Mouse (Mus musculus): ENCODE data around the gene Cops3.
"Not testable (repeated sequence)": the region's sequence is repeated elsewhere in the genome, so short reads cannot be mapped to it uniquely, and the experiment has no call there.

Cops3 gene

DNA sequence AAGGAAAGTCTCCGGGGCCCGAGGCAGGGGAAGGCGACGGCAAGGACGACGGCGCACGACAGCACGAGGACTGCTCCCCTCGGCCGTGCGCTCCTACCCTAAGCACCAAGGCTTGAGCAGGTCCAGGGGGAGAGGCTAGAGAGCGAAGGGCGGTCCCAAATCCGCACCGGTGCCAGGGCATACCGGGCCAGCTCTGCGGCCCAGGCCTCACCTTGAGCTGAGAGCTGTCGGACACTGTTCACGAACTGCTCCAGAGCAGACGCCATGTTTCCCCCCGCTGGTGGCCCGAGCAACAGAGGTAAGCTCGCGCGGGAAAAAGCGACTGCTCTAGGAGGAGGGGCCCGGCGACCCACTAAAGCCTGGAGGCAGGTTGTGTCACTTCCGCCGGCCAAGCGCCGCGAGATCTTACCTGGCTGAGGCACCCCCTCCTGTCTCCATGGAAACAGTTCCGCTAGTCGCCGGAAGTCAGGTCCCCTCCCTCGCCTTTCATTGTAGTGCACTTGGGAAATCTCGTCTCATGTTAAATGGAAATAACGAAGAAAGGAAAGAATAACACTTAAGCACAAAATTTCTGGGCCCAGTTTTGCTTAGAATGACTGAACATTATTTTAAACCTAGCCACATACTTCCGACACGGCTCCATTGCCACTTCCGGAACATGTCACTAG is at the start of gene Cops3:
Gene Cops3, minus strand, starts transcription at position 380 of the 668 bp plus-strand sequence.
- peak; percentile 98 for DNase-seq (ENCODE audit: low spot score)

DNA sequence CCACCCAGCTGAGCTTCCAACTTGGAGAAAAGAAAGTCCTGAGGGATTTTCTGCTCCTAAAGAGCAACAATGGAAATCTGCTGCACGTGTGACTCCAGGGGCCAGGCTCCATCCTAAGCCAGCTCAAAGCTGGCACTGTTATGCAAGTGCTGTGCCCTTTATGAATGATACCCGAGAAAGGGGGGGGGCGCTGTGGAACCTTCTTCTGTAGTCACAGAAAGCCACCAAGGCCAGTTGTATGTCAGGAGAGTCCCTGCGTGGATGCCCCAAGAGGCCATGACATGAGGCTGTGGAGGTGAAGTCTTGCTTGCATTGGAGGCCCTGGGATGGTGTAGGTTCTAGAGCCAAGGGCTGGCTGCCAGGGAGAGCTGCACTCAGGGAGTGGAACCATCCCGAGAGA is 48.5 kb upstream of the Cops3 start:
- no peak for DNase-seq (ENCODE audit: low spot score)

- no peak for DNase-seq (ENCODE audit: low spot score)
These were observed 47.3 kb upstream of the Cops3 start for GRCm38 (mm10) chr11:59886952-59887351.

DNA sequence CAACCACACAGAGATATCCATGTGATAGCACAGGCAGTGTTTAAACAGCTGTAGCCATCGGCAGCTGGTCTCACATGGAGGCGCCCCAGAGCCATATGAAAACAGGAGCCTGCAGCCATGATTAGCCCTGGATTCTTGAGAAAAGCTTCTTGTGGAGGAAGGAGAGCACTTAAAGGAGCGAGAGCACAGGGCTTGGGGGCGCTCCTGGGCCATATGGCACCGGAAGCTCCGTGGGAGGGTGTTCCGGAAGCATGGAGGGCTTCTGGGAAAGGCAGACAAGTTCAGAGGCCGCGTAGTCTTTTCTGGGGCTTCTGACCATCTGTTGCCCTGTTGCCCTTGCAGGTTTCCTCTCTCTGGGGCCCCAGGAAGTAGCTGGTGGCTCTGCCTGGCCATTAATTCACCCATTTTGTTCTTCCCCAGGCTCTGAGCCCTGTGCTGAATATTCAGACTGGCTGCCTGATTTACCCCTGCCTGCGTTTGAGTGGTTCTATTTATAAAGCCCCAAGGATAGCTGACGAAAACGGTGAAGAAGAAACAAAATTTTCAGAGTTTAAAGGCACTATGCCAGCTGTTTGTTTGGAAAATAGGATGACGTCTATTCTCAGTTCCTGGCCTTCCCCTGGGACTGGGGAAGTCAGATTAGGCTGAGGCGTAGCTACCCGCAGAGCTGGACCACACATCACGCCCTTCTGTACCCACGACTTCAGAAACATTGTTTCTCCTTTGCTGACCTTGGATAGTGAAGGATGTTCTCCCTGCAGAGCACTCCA is 45.8 kb upstream of the Cops3 start:
- DNase-seq (ENCODE audit: low spot score), result peak; percentile 2

DNA sequence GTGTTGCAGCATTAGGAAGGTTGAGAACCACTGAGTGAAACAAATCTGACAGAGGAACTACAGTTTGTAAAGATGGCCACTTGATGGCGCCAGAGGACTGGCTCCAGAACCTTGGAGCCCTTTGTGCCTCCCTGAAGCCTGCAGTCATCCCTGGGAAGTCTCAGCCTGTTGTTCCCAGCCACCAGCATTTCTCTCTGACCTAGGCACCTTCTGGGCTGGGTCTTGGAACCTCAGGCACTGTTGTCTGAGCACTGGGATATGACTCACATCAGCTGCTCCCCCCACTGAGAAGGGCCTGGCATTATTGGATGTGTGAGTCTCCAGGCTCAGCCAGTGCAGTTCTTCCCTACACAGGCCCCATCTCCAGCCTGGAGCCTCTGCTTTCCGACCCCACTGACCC is 40.4 kb upstream of the Cops3 start:
- peak; percentile 35 for DNase-seq (ENCODE audit: low spot score)

DNA sequence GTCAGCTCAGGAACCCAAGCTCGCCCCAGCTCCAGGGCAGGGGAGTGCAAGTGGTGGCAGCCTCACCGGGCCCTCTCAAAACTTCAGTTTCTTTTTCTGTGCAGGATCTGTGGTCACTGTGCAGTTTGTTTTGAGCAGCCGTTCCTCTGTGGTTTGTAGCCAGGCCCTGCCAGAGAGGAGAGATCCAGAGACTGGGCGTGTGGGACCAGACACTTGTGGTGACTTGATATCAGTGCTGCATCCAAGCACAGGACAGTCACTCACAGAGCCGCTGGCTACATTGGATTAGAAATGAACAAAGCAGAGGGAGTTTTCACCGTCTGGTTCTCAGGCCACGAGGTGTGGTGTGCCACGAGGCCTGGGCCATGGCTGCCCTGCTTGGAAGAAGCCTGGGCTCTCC is 32.5 kb upstream of the Cops3 start:
- DNase-seq (ENCODE audit: low spot score), result no peak

DNA sequence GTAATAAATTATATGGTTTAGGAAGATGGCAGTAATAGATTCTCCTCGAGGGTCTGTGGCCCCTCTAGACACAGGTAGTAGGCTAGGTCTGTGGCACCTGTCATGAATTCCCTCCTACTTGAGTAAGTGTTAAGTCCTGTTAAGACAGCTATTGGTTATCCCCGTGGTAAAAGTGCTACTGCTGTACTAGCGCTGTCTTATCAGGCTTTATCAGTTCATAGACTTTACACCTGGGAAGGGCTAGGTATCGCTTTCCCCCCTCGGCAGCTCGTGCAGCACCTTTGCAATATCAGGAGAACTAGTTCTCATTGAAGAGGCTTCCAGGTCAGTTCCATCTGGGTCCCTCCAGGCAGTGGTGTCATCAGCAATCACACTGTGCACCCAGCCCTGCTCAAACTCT is 24.7 kb upstream of the Cops3 start:
- no peak for DNase-seq (ENCODE audit: low spot score)

DNA sequence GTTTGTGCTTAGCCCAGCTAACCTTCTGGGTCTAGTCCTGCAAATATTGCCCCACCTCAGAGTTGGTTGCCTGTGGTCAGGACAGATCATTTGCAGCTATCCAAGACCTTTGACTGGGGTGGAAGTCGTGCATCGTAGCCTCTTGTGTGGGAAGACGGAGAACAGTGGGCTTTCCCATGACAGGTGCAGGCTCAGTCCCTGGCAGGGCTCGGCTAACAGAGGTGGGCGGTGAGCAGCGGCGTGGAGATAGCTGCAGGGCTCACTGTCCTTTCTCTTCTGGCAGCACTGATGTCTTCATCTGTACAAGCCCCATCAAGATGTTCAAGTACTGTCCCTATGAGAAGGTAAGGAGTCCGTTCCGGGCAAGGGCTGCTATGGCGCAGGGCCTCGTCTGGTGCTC is 20.8 kb upstream of the Cops3 start:
- DNase-seq (ENCODE audit: low spot score), result no peak

DNA sequence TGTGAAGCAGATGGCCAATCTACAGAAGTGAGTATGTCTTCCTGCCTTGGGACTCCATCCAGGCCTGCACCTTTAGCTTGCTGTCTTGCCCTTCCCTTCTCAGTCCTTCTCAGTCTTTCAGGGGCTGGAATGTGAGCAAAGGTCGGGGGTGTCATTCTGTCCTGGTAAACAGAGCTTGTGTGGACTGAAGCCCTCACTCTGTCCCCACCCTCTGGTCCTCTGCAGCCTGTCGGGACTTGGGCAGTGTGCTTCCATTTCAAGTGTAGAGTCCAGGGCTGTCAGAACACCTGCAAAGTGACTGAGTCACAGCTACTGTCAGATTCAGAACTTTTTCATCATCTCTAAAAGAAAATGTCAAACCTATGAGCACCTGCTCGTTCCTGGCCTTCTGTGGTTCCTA is 13.2 kb upstream of the Cops3 start:
- no peak for DNase-seq (ENCODE audit: low spot score)

DNA sequence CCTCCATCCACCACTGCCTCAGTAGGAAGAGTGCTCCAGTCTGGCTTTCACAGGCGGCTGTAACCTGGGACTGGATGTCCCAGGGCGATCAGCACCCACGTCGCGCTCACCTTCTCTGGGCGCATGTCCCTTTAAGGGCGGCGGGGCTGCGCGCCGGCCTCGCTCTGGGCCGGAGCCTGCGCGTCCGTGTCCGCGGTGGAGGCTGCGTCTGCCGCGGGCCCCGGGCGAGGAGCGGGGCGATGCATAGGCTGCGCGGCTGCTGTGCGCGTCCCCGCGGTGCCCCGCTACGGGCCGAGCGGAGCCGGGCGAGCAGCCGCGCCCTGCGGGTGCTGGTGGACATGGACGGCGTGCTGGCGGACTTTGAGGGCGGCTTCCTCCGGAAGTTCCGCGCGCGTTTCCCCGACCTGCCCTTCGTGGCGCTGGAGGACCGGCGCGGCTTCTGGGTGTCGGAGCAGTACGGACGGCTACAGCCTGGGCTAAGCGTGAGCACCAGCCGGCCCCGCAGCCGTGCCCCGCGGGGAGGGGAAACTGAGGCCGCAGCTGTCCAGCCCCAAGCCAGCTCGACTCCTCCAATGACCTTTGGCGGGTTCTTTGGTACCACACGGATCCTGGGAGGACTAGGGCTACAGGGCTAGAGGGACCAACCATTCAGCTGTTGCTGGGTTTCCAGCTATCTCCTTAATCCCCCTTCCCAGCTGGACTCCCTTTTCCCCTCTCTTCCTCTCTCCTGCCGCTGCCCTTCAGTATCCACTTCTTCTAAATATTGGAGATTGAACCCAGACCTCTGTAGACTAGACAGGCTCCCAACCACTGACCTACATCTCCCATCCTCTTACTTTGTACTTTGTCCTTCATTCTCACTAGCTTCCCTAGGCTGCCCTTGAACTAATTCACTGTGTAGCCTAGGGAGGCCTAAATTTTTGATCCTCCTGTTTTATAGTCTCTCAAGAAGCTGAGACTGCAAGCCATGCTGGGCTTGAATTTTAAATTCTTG is 8.6 kb upstream of the Cops3 start:
- peak; percentile 54 for DNase-seq (ENCODE audit: low spot score)

- peak; percentile 65 for DNase-seq (ENCODE audit: low spot score)
These were observed 7.5 kb upstream of the Cops3 start for GRCm38 (mm10) chr11:59847131-59847530.

GRCm38 (mm10) chr11:59846311-59846710 is 6.7 kb upstream of the Cops3 start:
- no peak for DNase-seq (ENCODE audit: low spot score)

- peak; percentile 89 for DNase-seq (ENCODE audit: low spot score)
These were observed 605 bp downstream of the Cops3 start, which contains the start of gene Nt5m for GRCm38 (mm10) chr11:59839008-59839458. Nt5m (plus strand) TSS chr11:59839447.

- DNase-seq (ENCODE audit: low spot score), result no peak
These were observed 1.2 kb downstream of the Cops3 start for GRCm38 (mm10) chr11:59838426-59838825.

- not testable (repeated sequence) for DNase-seq (ENCODE audit: low spot score)
These were observed 1.8 kb downstream of the Cops3 start for GRCm38 (mm10) chr11:59837789-59838188.

GRCm38 (mm10) chr11:59821625-59822024 is 18.0 kb downstream of the Cops3 start:
- no peak for DNase-seq (ENCODE audit: low spot score)

DNA sequence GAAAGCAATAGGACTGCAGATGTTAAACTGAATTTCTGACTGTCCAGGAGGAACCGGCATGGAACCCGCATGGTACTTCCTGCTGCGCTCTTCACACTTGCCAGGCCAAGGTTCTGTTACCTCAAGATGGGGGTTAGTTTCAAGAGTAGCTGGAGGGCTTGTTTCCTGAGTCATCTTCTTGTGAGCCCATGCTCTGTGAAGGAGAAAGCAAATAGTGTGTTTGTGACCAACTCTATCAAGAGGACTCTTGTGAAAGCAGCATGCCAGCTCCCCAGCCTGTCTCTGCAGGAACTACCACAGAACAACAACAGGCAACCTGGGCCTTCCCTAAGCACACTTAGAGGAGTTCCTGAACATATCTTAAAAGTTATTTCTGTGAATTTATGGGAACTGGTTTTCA is 21.7 kb downstream of the Cops3 start:
- DNase-seq (ENCODE audit: low spot score), result no peak

- no peak for DNase-seq (ENCODE audit: low spot score)
These were observed 24.1 kb downstream of the Cops3 start for GRCm38 (mm10) chr11:59815482-59816065.

DNA sequence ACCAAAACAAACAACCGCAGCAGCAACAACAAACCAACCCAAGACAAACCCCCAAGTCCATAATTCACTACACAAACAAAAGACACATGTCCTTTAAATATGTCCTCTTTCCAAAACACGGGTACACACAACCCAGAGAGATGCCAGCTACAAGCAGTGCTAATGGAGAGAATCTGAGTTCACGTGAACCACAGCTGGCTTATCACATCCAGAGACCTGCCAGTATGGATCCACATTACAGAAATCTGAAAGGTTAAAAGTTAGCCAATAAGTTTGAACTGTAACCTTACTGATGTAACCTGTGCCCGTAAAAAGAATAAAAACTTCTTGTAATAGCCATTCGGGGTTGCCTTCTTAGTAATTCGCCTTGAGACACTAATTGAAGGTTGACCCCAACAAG is 24.7 kb downstream of the Cops3 start:
- no peak for DNase-seq (ENCODE audit: low spot score)

- DNase-seq (ENCODE audit: low spot score), result no peak
These were observed 25.3 kb downstream of the Cops3 start for GRCm38 (mm10) chr11:59814311-59814710.

- DNase-seq (ENCODE audit: low spot score), result no peak
These were observed 26.4 kb downstream of the Cops3 start for GRCm38 (mm10) chr11:59813276-59813675.

GRCm38 (mm10) chr11:59811211-59811610 is 28.4 kb downstream of the Cops3 start:
- DNase-seq (ENCODE audit: low spot score), result no peak
